Mouse (Mus musculus) mesoderm, embryonic 11.5 days (tissue): ENCODE results near the gene Ptpn4.

ENCODE experiments used
- DNase-seq: peaks from one replicate; pipeline ENCODE4 v3.0.0-alpha.2; 2012; ENCODE audit warnings: low read depth, low spot score

Ptpn4 gene

GRCm38 (mm10) chr1:119805984-119806383 lies 31.4 kb downstream of the Ptpn4 start:
- DNase-seq, result no peak

GRCm38 (mm10) chr1:119804586-119804985 lies 32.8 kb downstream of the Ptpn4 start:
- DNase-seq, result no peak

- no peak for DNase-seq
Measured at GRCm38 (mm10) chr1:119795174-119795573, 42.2 kb downstream of the Ptpn4 start.

- no peak for DNase-seq
Measured at GRCm38 (mm10) chr1:119794342-119794741, 43.1 kb downstream of the Ptpn4 start.

GRCm38 (mm10) chr1:119790616-119791015 lies 46.8 kb downstream of the Ptpn4 start:
- peak; percentile 12 for DNase-seq

- no peak for DNase-seq
Measured at GRCm38 (mm10) chr1:119775915-119776314, 61.5 kb downstream of the Ptpn4 start.

- no peak for DNase-seq
Measured at GRCm38 (mm10) chr1:119735692-119736091, 101.7 kb downstream of the Ptpn4 start.

- no peak for DNase-seq
Measured at GRCm38 (mm10) chr1:119734801-119735200, 102.6 kb downstream of the Ptpn4 start.

- no peak for DNase-seq
Measured at GRCm38 (mm10) chr1:119731166-119731565, 106.2 kb downstream of the Ptpn4 start.

GRCm38 (mm10) chr1:119713017-119713416 lies 124.4 kb downstream of the Ptpn4 start:
- DNase-seq, result no peak

- no peak for DNase-seq
Measured at GRCm38 (mm10) chr1:119706471-119707217, 130.8 kb downstream of the Ptpn4 start.

- no peak for DNase-seq
Measured at GRCm38 (mm10) chr1:119696860-119697259, 140.6 kb downstream of the Ptpn4 start.

- no peak for DNase-seq
Measured at GRCm38 (mm10) chr1:119685773-119686558, 151.4 kb downstream of the Ptpn4 start.

GRCm38 (mm10) chr1:119681663-119682213 lies 155.7 kb downstream of the Ptpn4 start:
- DNase-seq, result no peak

- peak; percentile 6 for DNase-seq
Measured at GRCm38 (mm10) chr1:119674984-119675383, 162.4 kb downstream of the Ptpn4 start.

- no peak for DNase-seq
Measured at GRCm38 (mm10) chr1:119666904-119667303, 170.5 kb downstream of the Ptpn4 start.

GRCm38 (mm10) chr1:119654307-119654706 lies 183.1 kb downstream of the Ptpn4 start:
- DNase-seq, result no peak

- no peak for DNase-seq
Measured at GRCm38 (mm10) chr1:119650386-119650785, 187.0 kb downstream of the Ptpn4 start.

- DNase-seq, result no peak
Measured at GRCm38 (mm10) chr1:119649627-119650026, 187.8 kb downstream of the Ptpn4 start.

- DNase-seq, result peak; percentile 94
Measured at GRCm38 (mm10) chr1:119648205-119649111, 189.0 kb downstream of the Ptpn4 start, which contains the start of gene Epb41l5. Gene Epb41l5 (minus strand): TSS chr1:119649000.

GRCm38 (mm10) chr1:119646356-119646755 lies 191.1 kb downstream of the Ptpn4 start:
- DNase-seq, result no peak
